Mouse (Mus musculus): Measurements from ENCODE around the gene Adssl1.

DNA sequence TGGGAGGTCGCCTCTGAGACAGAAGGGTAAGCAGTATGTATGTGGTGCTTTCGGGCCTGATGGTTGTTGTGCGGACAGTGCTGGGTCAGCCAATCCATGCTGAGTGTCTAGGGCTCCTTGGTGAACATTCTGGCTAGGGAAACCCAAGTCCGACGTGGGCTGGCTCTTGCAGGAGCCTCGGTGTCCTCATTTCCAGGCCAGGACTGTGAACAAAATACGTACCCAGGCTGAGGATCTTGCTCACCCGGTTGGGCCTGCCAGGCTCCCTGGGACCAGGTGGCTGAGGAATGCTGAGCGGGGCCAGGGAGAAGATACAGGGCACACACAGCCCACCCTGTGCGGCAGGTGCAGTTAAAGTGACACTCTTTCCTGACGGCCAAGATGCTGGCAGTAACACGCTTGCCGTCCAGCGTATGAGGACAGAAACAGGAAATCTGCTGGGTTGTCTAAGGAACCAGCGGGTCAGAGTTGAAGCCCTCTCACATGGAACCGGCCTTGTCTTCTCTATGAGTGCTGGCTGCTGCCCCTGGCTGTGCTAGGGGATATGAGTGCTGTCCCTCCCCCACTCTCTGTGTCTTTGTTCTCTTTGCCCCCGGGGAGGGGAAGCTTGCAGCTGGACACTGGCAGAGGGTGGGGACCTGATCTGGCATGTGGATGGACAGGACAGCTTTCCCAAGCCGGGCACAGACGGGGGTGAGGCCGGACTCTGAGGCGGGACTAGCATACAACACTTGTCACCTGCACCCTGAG is 26.7 kb upstream of the Adssl1 start:
- TF ChIP-seq CTCF (IDR thresholded peaks at IDR 0.05 in 2 of 3, conservative IDR thresholded peaks at IDR 0.05 in 1 of 3; ENCODE audit: control insufficient read depth in 1 of 3, insufficient read depth in 1 of 3, low read depth in 2 of 3, low read length in 3 of 3, poor library complexity in 1 of 3, severe bottlenecking in 1 of 3) (no peak), GATA1 (IDR thresholded peaks at IDR 0.05; ENCODE audit: low read depth, low read length) (no peak)
